ENCODE assay signal across 29 mouse cellular contexts in the genomic region with DNA sequence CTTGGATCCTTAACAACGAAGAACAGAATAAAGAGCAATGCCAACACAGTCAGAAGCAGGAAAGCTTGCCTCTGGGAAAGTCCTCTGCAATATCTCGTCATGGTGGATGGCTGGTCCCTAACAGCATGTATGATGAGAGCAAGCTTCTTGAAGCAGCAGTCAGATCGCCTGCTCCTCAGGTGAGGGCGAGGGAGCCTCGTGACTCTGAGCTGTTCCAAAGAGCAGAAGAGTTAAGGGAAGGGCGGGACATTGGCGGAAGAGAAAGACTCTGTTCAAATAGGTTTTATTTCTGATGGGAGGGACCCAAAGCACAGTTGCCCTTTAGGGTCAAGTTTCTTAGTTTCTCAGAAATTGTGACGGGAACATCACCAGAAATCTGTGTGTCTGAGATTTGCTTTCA. TPM values are rescaled to one million over a fixed set of nuclear protein-coding genes. Genes with fewer than 3 reads are reported as not detected.
DNase-seq lines count a peak whose midpoint lies in the region; ATAC-seq and TF ChIP-seq lines count a peak whose summit lies in the region.
"Had no signal": no experiment of that assay in that cellular context is flagged by ENCODE, and none has a peak within 500 bp of the region (broad histone marks: within the 10 kb centered on the region; RNA-seq: fewer than 3 reads in every experiment).

No protein-coding gene starts in this region.

- H3K9ac ChIP-seq in intestine, embryonic 15.5 days = no peak overlapping the region
- H3K9ac ChIP-seq in intestine, postnatal 0 days (ENCODE audit: low read depth, low read length) = no peak overlapping the region
- no peak overlapping the region for H3K9ac ChIP-seq in kidney, embryonic 16.5 days (replicated peaks; ENCODE audit: low read length)
- H3K9ac ChIP-seq: embryonic facial prominence, embryonic 13.5 days; embryonic facial prominence, embryonic 15.5 days; forebrain, embryonic 12.5 days had no signal

- no peak for TF ChIP-seq CTCF in intestine, postnatal 0 days (IDR thresholded peaks at IDR 0.05; ENCODE audit: low read depth)

- H3K4me3 ChIP-seq in intestine, embryonic 15.5 days (replicated peaks) = no peak overlapping the region
- no peak overlapping the region for H3K4me3 ChIP-seq in intestine, postnatal 0 days (ENCODE audit: low read depth, low read length)
- no peak overlapping the region for H3K4me3 ChIP-seq in kidney, embryonic 16.5 days (ENCODE audit: low read length)
- H3K4me3 ChIP-seq: embryonic facial prominence, embryonic 13.5 days; embryonic facial prominence, embryonic 15.5 days; erythroblast, embryonic 14.5 days; forebrain, embryonic 10.5 days; forebrain, embryonic 12.5 days had no signal

- H3K9me3 ChIP-seq in intestine, embryonic 15.5 days = no peaks in the 10 kb centered on the region
- H3K9me3 ChIP-seq in intestine, postnatal 0 days (ENCODE audit: control insufficient read depth) = no peaks in the 10 kb centered on the region
- H3K9me3 ChIP-seq in kidney, embryonic 16.5 days (ENCODE audit: low read length) = no peaks in the 10 kb centered on the region
- H3K9me3 ChIP-seq: embryonic facial prominence, embryonic 13.5 days; embryonic facial prominence, embryonic 15.5 days; forebrain, embryonic 10.5 days; forebrain, embryonic 12.5 days had no signal

- no peak overlapping the region for H3K4me2 ChIP-seq in intestine, embryonic 15.5 days (replicated peaks)
- H3K4me2 ChIP-seq in intestine, postnatal 0 days (replicated peaks; ENCODE audit: low read depth) = no peak overlapping the region
- H3K4me2 ChIP-seq in kidney, embryonic 16.5 days (replicated peaks; ENCODE audit: low read depth, low read length) = no peak overlapping the region
- H3K4me2 ChIP-seq: embryonic facial prominence, embryonic 13.5 days; embryonic facial prominence, embryonic 15.5 days; forebrain, embryonic 12.5 days had no signal

- H3K36me3 ChIP-seq in intestine, embryonic 15.5 days = no peaks in the 10 kb centered on the region
- no peaks in the 10 kb centered on the region for H3K36me3 ChIP-seq in intestine, postnatal 0 days (ENCODE audit: control insufficient read depth, insufficient read depth)
- no peaks in the 10 kb centered on the region for H3K36me3 ChIP-seq in kidney, embryonic 16.5 days (ENCODE audit: insufficient read depth, low read length)
- H3K36me3 ChIP-seq: embryonic facial prominence, embryonic 13.5 days; embryonic facial prominence, embryonic 15.5 days; forebrain, embryonic 10.5 days; forebrain, embryonic 12.5 days had no signal

- H3K4me1 ChIP-seq in intestine, embryonic 15.5 days (replicated peaks) = no peaks in the 10 kb centered on the region
- peaks cover 16% of the 10 kb centered on the region for H3K4me1 ChIP-seq in intestine, postnatal 0 days (replicated peaks; ENCODE audit: control insufficient read depth, insufficient read depth, low read length)
- no peaks in the 10 kb centered on the region for H3K4me1 ChIP-seq in kidney, embryonic 16.5 days (ENCODE audit: insufficient read depth, low read length)
- H3K4me1 ChIP-seq: embryonic facial prominence, embryonic 13.5 days; embryonic facial prominence, embryonic 15.5 days; forebrain, embryonic 10.5 days; forebrain, embryonic 12.5 days had no signal

- peak; percentile 73 for ATAC-seq in intestine, embryonic 15.5 days
- peak; percentile 48 for ATAC-seq in intestine, postnatal 0 days
- ATAC-seq in kidney, embryonic 16.5 days (ENCODE audit: low FRiP score, low TSS enrichment) = no peak
- ATAC-seq: forebrain, embryonic 14.5 days; forebrain, embryonic 16.5 days; Patski had no signal

- no peak overlapping the region for H3K27ac ChIP-seq in intestine, embryonic 15.5 days
- H3K27ac ChIP-seq in intestine, postnatal 0 days (ENCODE audit: low read depth, low read length) = no peak overlapping the region
- H3K27ac ChIP-seq in kidney, embryonic 16.5 days (ENCODE audit: low read length) = no peak overlapping the region
- H3K27ac ChIP-seq: embryonic facial prominence, embryonic 13.5 days; embryonic facial prominence, embryonic 15.5 days; forebrain, embryonic 10.5 days; forebrain, embryonic 12.5 days had no signal

- DNase-seq in gastrocnemius, postnatal 25 days = no peak
- DNase-seq in heart, adult 8-10 months (ENCODE audit: low spot score) = no peak
- DNase-seq: adrenal gland, adult 2 months; adrenal gland, postnatal 10 days; adrenal gland, postnatal 25 days; cerebellum, adult 11 months; cerebellum, adult 18-20 months; cerebellum, adult 8-10 months; cerebellum, adult 9-11 months; cerebellum, postnatal 14 days; cerebellum, postnatal 36 days; embryo, embryonic 11 days had no signal

- no peaks in the 10 kb centered on the region for H3K27me3 ChIP-seq in intestine, embryonic 15.5 days (replicated peaks)
- no peaks in the 10 kb centered on the region for H3K27me3 ChIP-seq in intestine, postnatal 0 days (replicated peaks; ENCODE audit: control insufficient read depth, insufficient read depth, low read length)
- H3K27me3 ChIP-seq in kidney, embryonic 16.5 days (ENCODE audit: insufficient read depth, low read length) = no peaks in the 10 kb centered on the region
- H3K27me3 ChIP-seq: embryonic facial prominence, embryonic 13.5 days; embryonic facial prominence, embryonic 15.5 days; forebrain, embryonic 12.5 days; Patski had no signal

- 66% methylated on average over 8 of the region's 8 CpGs for WGBS in intestine, embryonic 15.5 days
- 43% methylated on average over 8 of the region's 8 CpGs for WGBS in intestine, postnatal 0 days
- WGBS in kidney, embryonic 16.5 days = 73% methylated on average over 8 of the region's 8 CpGs

RNA-seq across cellular contexts. Expression of gene St6galnac1, which starts 25.6 kb away (rescaled TPM):
- polyA plus RNA-seq in intestine, embryonic 15.5 days (2015; fragmentation: Nextera tagmentation; extraction: Ambion mirVana) = not detected in 2 replicates
- 0.12 TPM in 1 of 2 replicates, not detected in the other for polyA plus RNA-seq in intestine, postnatal 0 days (2015; fragmentation: Nextera tagmentation; extraction: Ambion mirVana)
- not detected in 2 replicates for polyA plus RNA-seq in kidney, embryonic 16.5 days (2015; fragmentation: Nextera tagmentation; extraction: Ambion mirVana)
- not detected for total RNA-seq in gastrocnemius, postnatal 25 days (2021)
- not detected for total RNA-seq in heart, adult 8-10 months (2022)
- total RNA-seq: adrenal gland, postnatal 25 days; common myeloid progenitor, adult 5-6 weeks; ES-E14; MEL had no signal
- polyA plus RNA-seq: brain, embryonic 14.5 days; C2C12; embryonic facial prominence, embryonic 11.5 days; embryonic facial prominence, embryonic 13.5 days; embryonic facial prominence, embryonic 15.5 days; erythroblast, embryonic 14.5 days; forebrain, embryonic 10.5 days; forebrain, embryonic 12.5 days; forebrain, embryonic 14.5 days; forebrain, embryonic 16.5 days; Patski had no signal
